Mouse (Mus musculus): ENCODE measurements around the gene Sox10.

GRCm38 (mm10) chr15:79135332-79135731, 29.7 kb downstream of the Sox10 start:
- TF ChIP-seq CTCF (IDR thresholded peaks at IDR 0.05; ENCODE audit: control insufficient read depth, insufficient read depth, insufficient read length) = no peak
- no peak for TF ChIP-seq CEBPB (IDR thresholded peaks at IDR 0.05; ENCODE audit: low read depth)
- no peak for TF ChIP-seq MAX (IDR thresholded peaks at IDR 0.05)
- no peak for TF ChIP-seq MYOG (IDR thresholded peaks at IDR 0.05; ENCODE audit: control insufficient read depth, extremely low read depth, insufficient read length)
- no peak for TF ChIP-seq USF1 (IDR thresholded peaks at IDR 0.05; ENCODE audit: low read depth)

Measured in C2C12 (cell line).